Mouse (Mus musculus): ENCODE measurements around the gene Tnc.
"Not testable (repeated sequence)": the region's sequence is repeated elsewhere in the genome, so short reads cannot be mapped to it uniquely, and the experiment has no call there.

Gene Tnc

DNA sequence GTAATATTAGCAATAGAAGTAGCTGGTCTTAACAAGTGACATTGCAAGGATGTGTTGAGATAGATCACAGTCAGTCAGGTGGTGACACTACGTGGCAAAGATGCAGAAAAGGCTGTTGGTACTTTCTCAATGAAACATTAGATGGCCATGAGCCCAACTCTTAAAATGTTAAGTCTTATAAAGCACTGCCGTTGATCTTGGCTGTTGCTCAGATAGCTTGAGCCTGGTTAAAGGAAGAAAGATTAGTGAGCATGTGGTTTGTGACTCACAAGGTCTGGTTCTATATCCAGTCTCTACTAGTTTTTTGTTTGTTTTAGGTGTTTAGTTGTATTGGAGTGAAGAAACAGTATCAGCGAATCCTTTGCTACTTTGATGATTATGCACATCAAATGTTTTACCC, 76.9 kb downstream of the Tnc start:
- no peak for DNase-seq (ENCODE audit: low read depth, low spot score)

DNA sequence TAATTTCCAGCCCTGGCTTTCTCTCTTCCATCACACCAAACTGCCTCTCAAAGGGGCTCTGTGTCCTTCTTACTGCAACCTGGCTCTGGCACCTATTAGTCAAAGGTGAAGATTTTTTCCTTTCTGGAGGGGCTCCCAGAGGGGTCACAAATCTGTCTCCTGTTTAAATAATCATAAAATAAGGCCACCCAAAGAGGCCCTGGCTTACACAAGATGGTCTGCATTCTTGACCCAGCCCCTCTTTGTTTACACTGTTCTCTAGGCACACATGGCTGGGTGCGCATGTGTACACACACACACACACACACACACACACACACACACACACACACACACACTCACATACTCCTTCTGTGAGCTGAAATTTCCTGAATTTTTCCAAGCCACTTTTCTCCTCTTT, 83.4 kb downstream of the Tnc start:
- DNase-seq (ENCODE audit: low read depth, low spot score): no peak

DNA sequence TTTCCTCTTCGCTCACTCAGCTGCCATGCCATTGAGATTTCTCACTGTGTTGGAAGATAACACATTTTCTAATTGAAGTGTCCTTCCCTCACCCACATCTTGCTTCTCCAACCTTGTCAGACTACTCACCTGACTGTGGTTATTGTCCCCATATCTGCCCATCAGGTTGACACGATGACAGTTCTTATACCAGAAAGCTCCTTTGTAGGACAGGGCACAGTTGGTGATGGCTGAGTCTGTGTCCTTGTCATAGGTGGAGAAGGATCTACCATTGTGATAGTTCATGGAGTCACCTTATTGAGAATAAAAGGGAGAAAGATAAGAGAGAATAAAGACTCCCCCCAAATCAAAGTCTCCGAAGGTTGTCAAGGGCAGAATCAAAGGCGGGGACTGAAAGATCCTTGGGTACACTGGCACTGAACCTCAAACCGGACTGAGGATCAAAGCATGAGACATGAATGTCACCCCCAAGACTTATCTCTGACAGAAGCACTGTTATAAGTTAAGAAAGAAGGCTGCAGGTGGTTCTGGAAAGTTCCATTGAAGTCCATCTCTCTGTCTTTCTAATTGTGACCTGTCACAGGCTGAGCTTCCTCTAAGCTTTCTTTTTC, 84.9 kb downstream of the Tnc start:
- DNase-seq (ENCODE audit: low read depth, low spot score): no peak

DNA sequence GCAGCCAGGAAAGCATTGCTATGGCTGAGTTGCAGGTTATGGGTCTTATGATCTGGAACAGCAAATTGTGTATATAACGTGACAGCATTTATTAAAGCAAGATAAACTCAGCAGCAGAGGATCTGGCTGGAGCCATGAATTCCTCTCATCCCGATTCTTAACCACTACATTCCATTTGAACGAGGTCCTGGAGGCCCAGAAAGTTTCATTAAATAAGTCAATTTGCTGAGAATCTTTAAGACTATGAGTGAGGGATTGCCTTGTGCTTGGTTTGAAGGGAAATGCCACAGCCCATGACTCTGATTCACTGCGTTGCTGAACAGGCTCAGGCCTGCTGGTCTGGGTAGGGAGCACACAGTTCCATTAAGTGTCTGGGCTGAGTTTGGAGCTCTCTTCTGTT, 88.2 kb downstream of the Tnc start:
- no peak for DNase-seq (ENCODE audit: low read depth, low spot score)

DNA sequence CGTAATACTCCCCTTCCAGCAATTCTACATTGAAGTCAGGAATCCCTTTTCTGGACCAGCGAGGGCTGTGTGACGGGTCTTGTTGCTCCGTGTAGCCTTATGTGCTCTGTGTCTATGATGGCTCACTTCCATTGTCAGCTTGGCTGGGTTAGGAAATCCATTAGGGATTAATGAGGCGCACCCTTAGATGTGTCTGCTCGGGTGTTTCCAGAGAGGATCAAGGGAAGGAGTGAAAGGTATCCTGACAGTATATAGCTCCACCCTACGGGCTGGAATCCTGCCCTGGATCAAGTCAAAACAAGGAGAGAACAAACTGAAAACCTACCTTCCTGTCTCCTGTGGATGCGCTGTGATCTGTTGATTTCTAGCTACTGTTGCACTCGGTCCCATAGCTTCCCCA, 96.8 kb downstream of the Tnc start:
- no peak for DNase-seq (ENCODE audit: low read depth, low spot score)

DNA sequence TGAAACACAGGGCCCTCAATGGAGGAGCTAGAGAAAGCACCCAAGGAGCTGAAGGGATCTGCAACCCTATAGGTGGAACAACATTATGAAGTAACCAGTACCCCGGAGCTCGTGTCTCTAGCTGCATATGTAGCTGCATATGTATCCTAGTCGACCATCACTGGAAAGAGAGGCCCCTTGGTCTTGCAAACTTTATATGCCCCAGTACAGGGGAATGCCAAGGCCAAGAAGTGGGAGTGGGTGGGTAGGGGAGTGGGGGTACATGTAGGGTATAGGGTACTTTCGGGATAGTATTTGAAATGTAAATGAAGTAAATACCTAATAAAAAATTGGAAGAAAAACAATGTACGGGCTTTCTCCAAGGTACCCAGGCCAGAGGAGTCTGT, 98.1 kb downstream of the Tnc start:
- not testable (repeated sequence) for DNase-seq (ENCODE audit: low read depth, low spot score)

DNA sequence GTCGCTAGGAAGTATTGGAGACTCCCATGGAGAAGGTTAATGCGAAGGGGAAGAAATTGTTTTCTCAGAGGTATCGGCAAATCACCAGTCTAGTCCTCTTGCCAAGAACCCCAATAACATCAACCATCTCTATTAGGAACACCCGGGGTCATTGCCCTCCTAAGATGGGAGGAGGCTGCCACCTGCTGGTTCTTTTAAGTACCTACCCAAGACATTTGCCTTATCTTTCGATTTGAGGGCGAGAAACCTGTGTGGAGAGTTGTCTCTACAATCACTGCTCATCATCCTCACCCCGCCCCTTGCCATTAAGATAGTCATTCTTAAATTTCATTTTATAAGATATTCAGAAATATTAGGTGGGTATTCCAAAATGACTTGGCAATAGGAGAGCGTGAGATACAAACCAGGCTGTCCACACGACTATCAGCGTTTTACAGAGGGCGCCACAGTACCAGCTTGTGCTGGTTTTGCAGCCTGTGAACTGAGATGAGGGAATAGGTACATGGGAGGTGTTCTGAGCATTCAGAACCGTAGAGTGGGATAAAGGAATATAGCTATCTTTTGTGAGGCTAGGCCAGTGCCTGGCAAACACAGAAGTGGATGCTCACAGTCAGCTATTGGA, 98.6 kb downstream of the Tnc start:
- DNase-seq (ENCODE audit: low read depth, low spot score): peak; percentile 47

DNA sequence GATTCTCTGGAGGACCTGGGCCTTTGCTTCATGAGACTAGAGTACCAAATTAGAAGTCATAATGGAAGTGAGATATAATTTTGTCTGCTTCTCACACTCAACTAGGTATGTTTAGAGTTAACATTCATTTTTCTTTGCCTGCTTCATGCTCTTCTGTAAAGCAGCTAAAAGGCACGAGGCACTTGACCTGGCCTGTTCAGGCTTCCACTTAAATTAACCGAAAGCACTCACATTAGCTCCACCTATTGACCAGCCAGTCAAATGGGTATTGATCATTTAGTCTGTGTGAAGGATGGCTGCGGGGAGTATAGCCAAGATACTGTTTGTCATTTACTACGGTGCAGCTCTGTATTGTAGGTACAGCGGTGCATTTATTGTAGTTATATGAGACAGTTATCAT, 103.0 kb downstream of the Tnc start:
- no peak for DNase-seq (ENCODE audit: low read depth, low spot score)

DNA sequence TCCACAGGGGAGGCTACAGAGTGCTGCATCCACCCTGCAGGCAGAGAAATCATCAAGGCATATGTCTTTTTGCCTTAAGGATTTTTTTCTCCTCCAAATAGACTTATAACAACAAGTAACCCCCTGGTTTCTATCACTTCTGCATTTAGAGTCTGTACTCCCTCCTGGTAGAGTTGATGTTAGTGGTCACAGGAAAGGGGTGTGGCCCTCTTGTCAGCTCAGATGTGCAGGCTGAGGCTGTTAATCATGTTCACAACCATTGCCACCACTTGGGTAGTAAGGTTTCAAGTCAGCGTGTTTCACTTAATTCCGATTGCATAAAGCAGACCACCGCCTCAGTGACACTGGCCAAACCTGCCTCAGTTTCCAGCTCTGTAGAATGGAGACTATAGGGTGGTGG, 103.9 kb downstream of the Tnc start:
- no peak for DNase-seq (ENCODE audit: low read depth, low spot score)

DNA sequence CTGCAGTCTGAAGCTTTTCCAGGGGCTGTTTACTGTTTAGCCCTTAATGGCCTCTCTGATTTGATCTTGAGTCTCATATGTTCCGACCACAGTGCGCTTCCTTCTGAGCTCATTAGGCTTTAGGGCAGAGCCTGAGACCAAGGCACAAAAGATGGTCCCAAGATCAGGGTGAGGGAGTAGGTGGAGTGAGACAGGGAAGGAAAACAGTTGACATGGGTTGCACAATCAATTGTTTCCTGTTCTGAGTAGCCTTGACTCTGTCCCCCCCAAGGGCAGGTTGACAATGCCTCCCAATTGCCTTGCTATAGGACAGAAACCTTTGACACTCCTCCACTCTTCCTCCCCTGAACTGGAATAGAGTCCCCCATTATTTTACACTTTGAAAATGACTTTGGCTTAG, 105.4 kb downstream of the Tnc start:
- no peak for DNase-seq (ENCODE audit: low read depth, low spot score)

DNA sequence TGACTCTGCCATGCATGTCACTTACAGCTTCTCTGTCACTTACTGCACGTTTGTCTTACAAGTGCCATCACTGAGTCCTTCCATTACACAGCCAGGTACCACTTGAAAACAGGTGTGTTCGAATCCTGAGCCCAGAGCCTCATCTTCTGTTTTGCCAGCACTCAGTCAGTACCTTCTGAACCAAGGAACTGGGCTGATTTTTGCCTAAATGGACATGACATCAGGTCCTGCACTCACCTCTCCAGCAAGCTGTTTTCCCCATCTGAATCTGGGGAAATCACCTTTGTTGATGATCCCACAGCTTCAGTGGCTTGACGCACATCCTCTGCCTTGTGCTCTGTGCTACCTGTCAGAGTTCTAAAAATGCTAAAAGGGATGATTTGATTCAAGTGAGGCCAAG, 107.4 kb downstream of the Tnc start:
- no peak for DNase-seq (ENCODE audit: low read depth, low spot score)

DNA sequence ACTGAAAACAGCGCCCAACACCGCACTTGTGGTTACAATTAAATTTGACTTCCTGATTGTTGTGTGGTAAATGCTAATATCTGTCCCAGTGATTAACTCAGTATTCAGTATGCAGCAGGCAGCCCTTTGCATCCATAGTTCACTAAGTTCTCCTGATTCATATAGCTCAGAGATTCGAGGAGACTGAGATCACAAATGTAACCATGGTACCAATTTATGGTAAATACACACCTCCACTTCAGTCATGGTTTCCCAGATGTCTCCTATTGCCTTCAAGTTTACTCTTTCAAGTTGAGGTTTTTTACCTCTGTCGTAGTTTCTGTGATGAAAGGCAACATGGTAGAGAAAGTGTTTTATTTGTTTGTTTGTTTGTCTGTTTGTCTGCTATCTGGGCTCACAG, 110.9 kb downstream of the Tnc start:
- no peak for DNase-seq (ENCODE audit: low read depth, low spot score)

DNA sequence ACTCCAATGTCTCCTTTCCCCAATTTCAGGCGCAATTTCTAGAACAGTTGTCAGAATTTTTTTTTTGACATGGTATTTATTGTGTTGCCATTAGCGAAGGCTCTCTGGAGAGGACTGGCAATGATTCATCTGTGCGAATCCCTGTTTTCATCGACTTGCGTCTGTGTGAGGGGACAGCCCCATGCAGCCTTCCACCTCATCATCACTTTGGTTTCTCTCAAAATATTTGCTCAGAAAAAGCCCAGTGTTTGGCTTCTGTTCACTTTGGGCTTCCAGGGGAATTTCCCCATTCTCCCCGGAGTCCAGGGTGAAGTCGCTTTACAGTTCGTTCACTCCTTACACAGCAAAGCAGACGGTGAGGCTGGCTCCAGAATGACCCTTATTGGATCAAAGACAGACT, 111.5 kb downstream of the Tnc start:
- no peak for DNase-seq (ENCODE audit: low read depth, low spot score)

DNA sequence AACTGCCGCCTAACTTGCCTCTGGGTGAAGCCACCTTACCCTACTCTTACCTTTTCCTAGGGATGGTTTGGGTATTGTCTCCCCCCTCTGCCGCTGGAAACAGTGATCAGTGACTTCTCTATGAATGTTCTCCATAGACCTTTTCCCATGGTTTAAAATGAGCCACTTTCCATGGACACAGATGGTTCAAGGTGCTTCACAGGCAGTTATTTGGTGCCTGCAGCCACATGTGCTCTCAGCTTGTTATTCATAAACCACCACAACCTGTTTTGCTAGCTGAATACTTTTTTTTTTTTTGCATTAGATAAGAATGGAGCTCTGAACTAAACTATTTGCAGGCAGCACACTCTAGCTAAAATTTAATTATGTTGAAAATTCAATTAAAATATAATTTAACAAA, 116.0 kb downstream of the Tnc start:
- no peak for DNase-seq (ENCODE audit: low read depth, low spot score)

DNA sequence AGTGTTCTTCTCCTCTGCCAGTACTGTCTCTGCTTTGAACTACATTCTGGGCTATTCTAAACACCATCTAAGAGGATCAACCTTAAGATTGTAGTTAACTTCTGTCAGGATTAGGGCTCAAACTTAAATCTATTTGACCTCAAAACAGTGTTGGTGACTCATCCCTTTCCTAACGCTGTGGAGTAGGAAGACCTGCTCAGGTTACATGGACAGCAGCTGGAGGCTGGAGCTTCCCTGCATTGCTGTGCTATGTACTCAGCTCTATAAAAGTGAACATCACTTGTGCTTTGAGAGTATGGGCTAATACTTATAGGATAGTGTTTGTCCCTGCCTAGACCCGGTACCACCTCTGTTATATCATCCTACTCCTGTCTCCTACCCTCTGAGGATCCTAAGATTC, 117.3 kb downstream of the Tnc start:
- no peak for DNase-seq (ENCODE audit: low read depth, low spot score)

DNA sequence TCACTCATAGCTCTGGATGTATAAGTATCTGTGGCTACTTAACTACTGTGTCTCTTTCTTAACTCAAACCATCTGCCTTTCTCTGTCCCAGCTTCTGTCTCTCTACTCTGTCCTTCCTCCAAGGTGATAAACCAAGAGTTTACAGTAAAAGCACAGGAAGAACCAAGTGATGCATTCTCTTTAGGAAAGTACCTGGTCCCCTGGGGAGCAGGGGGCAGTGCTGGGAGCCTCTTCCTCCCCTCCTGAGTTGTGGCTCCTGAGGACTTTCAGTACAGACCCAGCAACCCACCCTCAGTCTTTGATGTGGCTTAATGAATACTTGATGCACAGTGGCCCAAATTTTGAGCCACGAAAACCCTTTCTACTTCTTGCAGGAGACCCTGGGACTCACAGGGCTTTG, 118.6 kb downstream of the Tnc start:
- DNase-seq (ENCODE audit: low read depth, low spot score): no peak

DNA sequence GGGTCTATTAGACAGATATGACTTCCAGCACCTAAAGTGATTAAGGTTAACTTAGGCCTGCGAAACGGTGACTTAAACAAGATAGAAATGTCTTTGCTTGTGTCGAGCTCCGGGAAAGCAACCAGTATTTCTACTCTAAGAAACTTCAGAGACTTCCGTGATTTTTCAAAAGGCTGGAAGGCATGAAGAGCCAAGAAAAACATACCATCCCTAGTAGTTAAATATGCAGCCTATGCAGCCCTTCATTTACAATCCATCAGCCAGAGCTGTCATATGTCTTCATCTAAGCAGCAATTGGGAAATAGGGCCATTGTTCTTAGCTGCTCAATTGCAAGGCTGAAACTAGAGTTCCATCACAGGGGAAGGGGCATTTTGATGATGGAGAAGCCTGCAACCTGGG, 129.6 kb downstream of the Tnc start:
- DNase-seq (ENCODE audit: low read depth, low spot score): no peak

DNA sequence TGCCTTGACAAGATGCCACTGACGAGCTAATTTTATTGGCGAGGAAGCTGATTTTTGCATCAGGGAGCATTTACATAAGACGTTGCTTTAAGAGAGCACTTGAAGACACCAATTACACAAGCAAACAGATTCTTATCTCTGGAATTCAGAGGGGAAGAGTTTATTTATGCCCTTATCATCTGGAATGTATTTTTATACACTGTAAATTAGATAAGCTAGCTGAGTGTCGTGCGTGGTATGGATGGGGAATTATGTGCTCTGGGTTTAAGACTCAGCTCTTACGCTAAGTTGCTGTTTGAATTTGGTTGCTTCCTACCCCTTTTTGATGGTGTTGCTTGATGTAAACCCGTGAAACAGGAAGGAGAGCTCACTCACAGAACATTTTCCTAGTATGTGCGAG, 130.1 kb downstream of the Tnc start:
- no peak for DNase-seq (ENCODE audit: low read depth, low spot score)

DNA sequence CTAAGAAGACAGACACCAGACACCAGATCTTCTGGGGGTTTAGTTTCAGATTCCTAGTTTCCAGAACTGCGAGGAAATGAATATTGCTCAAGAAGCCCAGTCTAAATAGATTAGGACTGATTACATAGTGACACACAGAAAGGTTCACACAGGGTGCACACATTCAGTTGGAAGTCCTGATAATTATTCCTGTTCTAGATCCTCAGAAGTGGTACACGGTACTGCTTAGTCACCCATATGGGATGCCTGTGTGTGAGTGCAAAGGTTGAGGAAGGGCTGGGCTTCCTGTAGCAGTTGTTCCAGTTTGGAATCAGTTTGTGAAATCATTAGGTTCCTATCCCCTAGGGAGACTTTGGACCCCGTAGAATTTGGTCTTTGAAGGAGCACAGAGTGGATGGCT, 130.5 kb downstream of the Tnc start:
- DNase-seq (ENCODE audit: low read depth, low spot score): no peak

All from brain, embryonic 18.5 days (tissue).